Mouse (Mus musculus) hindbrain, embryonic 10.5 days (tissue): ENCODE data around the gene Kcnma1. TPM values are rescaled to one million over a fixed set of nuclear protein-coding genes. Genes with fewer than 3 reads are reported as not detected.

ENCODE experiments used
- DNase-seq: peaks from one replicate; pipeline ENCODE4 v3.0.0-alpha.2; 2017; ENCODE audit warnings: low spot score
- H3K27ac ChIP-seq: fragments of 300-500 bp; sonication (generic); 2 replicates; pipeline ENCODE4 v1.5.1; 2016; ENCODE audit warnings: mild to moderate bottlenecking, moderate library complexity
- H3K27me3 ChIP-seq: fragments of 300-500 bp; sonication (generic); 2 replicates; pipeline ENCODE4 v1.6.1; 2016; ENCODE audit warnings: mild to moderate bottlenecking; ENCODE audit not compliant: poor library complexity, insufficient read depth, severe bottlenecking
- H3K36me3 ChIP-seq: fragments of 300-500 bp; sonication (generic); 2 replicates; pipeline ENCODE4 v1.6.1; 2016; ENCODE audit warnings: mild to moderate bottlenecking, moderate library complexity
- H3K4me1 ChIP-seq: fragments of 300-500 bp; sonication (generic); replicated peaks from 2 replicates; pipeline ENCODE4 v1.6.1; 2016; ENCODE audit warnings: mild to moderate bottlenecking
- H3K4me3 ChIP-seq: fragments of 300-500 bp; sonication (generic); 2 replicates; pipeline ENCODE4 v1.5.1; 2016; ENCODE audit warnings: mild to moderate bottlenecking, moderate library complexity
- H3K9me3 ChIP-seq: fragments of 300-500 bp; sonication (generic); 2 replicates; pipeline ENCODE4 v1.6.1; 2016; ENCODE audit warnings: mild to moderate bottlenecking, moderate library complexity
- WGBS: fragments of 180-500 bp; shearing (Covaris S2); methylation state at CpG from one replicate; pipeline ENCODE4 v1.1.7; 2016; 5-methylcytosine and 5-hydroxymethylcytosine counted together
- polyA plus RNA-seq: library from polyadenylated mRNA; unstranded; fragments of >200 nt; fragmentation: Nextera tagmentation; extraction: Ambion mirVana; gene quantifications from 2 replicates; pipeline ENCODE4 v1.2.1, GENCODE M21; 2016

Gene Kcnma1
- 0.68 and 1.1 TPM in 2 replicates for polyA plus RNA-seq

GRCm38 (mm10) chr14:24014391-24014790 is at the start of gene Kcnma1:
TSS of gene Kcnma1 (minus strand) at chr14:24014491.
- no peak for DNase-seq
- no peak within 1 kb of the TSS for H3K4me3 ChIP-seq
- no peaks in the 10 kb centered on the region for H3K36me3 ChIP-seq
- H3K27me3 ChIP-seq, result no peaks in the 10 kb centered on the region; the same call in 1 of the 2 replicates
- H3K4me1 ChIP-seq, result no peaks in the 10 kb centered on the region
- no peaks in the 10 kb centered on the region for H3K9me3 ChIP-seq
- no peak within 1 kb of the TSS for H3K27ac ChIP-seq
- 49% methylated on average over 3 of the region's 3 CpGs for WGBS

- Histone ChIP-seq H3K36me3 (no peaks in the 10 kb centered on the region), H3K9me3 (no peaks in the 10 kb centered on the region), H3K4me3 (no peak overlapping the region), H3K4me1 (0 out of 2 replicates have a peak, but pooled peaks cover 3% of the 10 kb centered on the region), H3K27me3 (no peaks in the 10 kb centered on the region), H3K27ac (no peak overlapping the region)
- 40% methylated on average over 8 of the region's 8 CpGs for WGBS
- DNase-seq, result peak; percentile 48
Measured at GRCm38 (mm10) chr14:24059747-24060146, 45.5 kb upstream of the Kcnma1 start.

- Histone ChIP-seq H3K27ac (no peak overlapping the region), H3K4me3 (no peak overlapping the region), H3K27me3 (no peaks in the 10 kb centered on the region), H3K9me3 (no peaks in the 10 kb centered on the region), H3K36me3 (no peaks in the 10 kb centered on the region), H3K4me1 (0 out of 2 replicates have a peak, but pooled peaks cover 3% of the 10 kb centered on the region)
- 84% methylated on average over 4 of the region's 4 CpGs for WGBS
- DNase-seq, result no peak
Measured at GRCm38 (mm10) chr14:24059287-24059686, 45.0 kb upstream of the Kcnma1 start.

GRCm38 (mm10) chr14:24051821-24052220 is 37.5 kb upstream of the Kcnma1 start:
- Histone ChIP-seq H3K4me3 (no peak overlapping the region), H3K27ac (no peak overlapping the region), H3K4me1 (no peaks in the 10 kb centered on the region), H3K9me3 (no peaks in the 10 kb centered on the region), H3K36me3 (no peaks in the 10 kb centered on the region), H3K27me3 (no peaks in the 10 kb centered on the region)
- DNase-seq, result no peak
- 81% methylated on average over 2 of the region's 2 CpGs for WGBS

GRCm38 (mm10) chr14:24036609-24037008 is 22.3 kb upstream of the Kcnma1 start:
- H3K9me3 ChIP-seq, result no peaks in the 10 kb centered on the region
- WGBS, result 47% methylated on average over 2 of the region's 2 CpGs
- H3K36me3 ChIP-seq, result no peaks in the 10 kb centered on the region
- H3K27me3 ChIP-seq, result peaks cover 10% of the 10 kb centered on the region; the same call in 1 of the 2 replicates
- no peak for DNase-seq
- no peak overlapping the region for H3K27ac ChIP-seq
- H3K4me3 ChIP-seq, result no peak overlapping the region
- peaks cover 28% of the 10 kb centered on the region for H3K4me1 ChIP-seq

GRCm38 (mm10) chr14:24036208-24036535 is 21.9 kb upstream of the Kcnma1 start:
- Histone ChIP-seq H3K27me3 (peaks cover 10% of the 10 kb centered on the region; the same call in 1 of the 2 replicates), H3K36me3 (no peaks in the 10 kb centered on the region), H3K27ac (no peak overlapping the region), H3K9me3 (no peaks in the 10 kb centered on the region), H3K4me3 (no peak overlapping the region), H3K4me1 (peaks cover 28% of the 10 kb centered on the region)
- DNase-seq, result no peak
- WGBS, result 50% methylated on average over 4 of the region's 4 CpGs

GRCm38 (mm10) chr14:24035486-24036207 is 21.4 kb upstream of the Kcnma1 start:
- H3K4me1 ChIP-seq, result peaks cover 28% of the 10 kb centered on the region
- no peaks in the 10 kb centered on the region for H3K36me3 ChIP-seq
- 26% methylated on average over 11 of the region's 11 CpGs for WGBS
- H3K27me3 ChIP-seq, result peaks cover 10% of the 10 kb centered on the region; the same call in 1 of the 2 replicates
- DNase-seq, result peak; percentile 11
- H3K9me3 ChIP-seq, result no peaks in the 10 kb centered on the region
- H3K27ac ChIP-seq, result no peak overlapping the region
- H3K4me3 ChIP-seq, result no peak overlapping the region

- Histone ChIP-seq H3K36me3 (no peaks in the 10 kb centered on the region), H3K4me1 (peaks cover 28% of the 10 kb centered on the region), H3K4me3 (no peak overlapping the region), H3K27ac (no peak overlapping the region), H3K27me3 (peaks cover 10% of the 10 kb centered on the region; the same call in 1 of the 2 replicates), H3K9me3 (peaks cover 1% of the 10 kb centered on the region; the same call in 1 of the 2 replicates)
- DNase-seq, result no peak
- WGBS, result 92% methylated on average over 7 of the region's 7 CpGs
Measured at GRCm38 (mm10) chr14:24032876-24033389, 18.6 kb upstream of the Kcnma1 start.

GRCm38 (mm10) chr14:24032201-24032600 is 17.9 kb upstream of the Kcnma1 start:
- Histone ChIP-seq H3K4me1 (peaks cover 28% of the 10 kb centered on the region), H3K4me3 (no peak overlapping the region), H3K36me3 (no peaks in the 10 kb centered on the region), H3K27me3 (peaks cover 10% of the 10 kb centered on the region; the same call in 1 of the 2 replicates), H3K9me3 (peaks cover 6% of the 10 kb centered on the region; the same call in 1 of the 2 replicates), H3K27ac (no peak overlapping the region)
- 72% methylated on average over 3 of the region's 3 CpGs for WGBS
- DNase-seq, result no peak

- DNase-seq, result no peak
- no peaks in the 10 kb centered on the region for H3K36me3 ChIP-seq
- no peaks in the 10 kb centered on the region for H3K9me3 ChIP-seq
- no peaks in the 10 kb centered on the region for H3K27me3 ChIP-seq
- H3K4me1 ChIP-seq, result peaks cover 6% of the 10 kb centered on the region; the same call in 1 of the 2 replicates
- H3K4me3 ChIP-seq, result no peak overlapping the region
- H3K27ac ChIP-seq, result no peak overlapping the region
- 88% methylated on average over 4 of the region's 4 CpGs for WGBS
Measured at GRCm38 (mm10) chr14:24020718-24021117, 6.4 kb upstream of the Kcnma1 start.

GRCm38 (mm10) chr14:24009978-24010377 is 4.3 kb downstream of the Kcnma1 start:
- DNase-seq, result no peak
- H3K4me1 ChIP-seq, result peaks cover 4% of the 10 kb centered on the region
- peaks cover 29% of the 10 kb centered on the region for H3K27me3 ChIP-seq
- no peaks in the 10 kb centered on the region for H3K9me3 ChIP-seq
- no peak overlapping the region for H3K4me3 ChIP-seq
- no peaks in the 10 kb centered on the region for H3K36me3 ChIP-seq
- H3K27ac ChIP-seq, result no peak overlapping the region
- WGBS, result 81% methylated on average over 1 of the region's 1 CpGs

GRCm38 (mm10) chr14:24008252-24008651 is 6.0 kb downstream of the Kcnma1 start:
- peaks cover 14% of the 10 kb centered on the region for H3K4me1 ChIP-seq
- DNase-seq, result peak; percentile 79
- H3K27ac ChIP-seq, result no peak overlapping the region
- no peaks in the 10 kb centered on the region for H3K36me3 ChIP-seq
- H3K4me3 ChIP-seq, result no peak overlapping the region
- WGBS, result 12% methylated on average over 7 of the region's 7 CpGs
- peaks cover 47% of the 10 kb centered on the region for H3K27me3 ChIP-seq
- H3K9me3 ChIP-seq, result no peaks in the 10 kb centered on the region

GRCm38 (mm10) chr14:24006276-24006675 is 8.0 kb downstream of the Kcnma1 start:
- WGBS, result 63% methylated on average over 2 of the region's 2 CpGs
- H3K27ac ChIP-seq, result no peak overlapping the region
- peaks cover 15% of the 10 kb centered on the region for H3K4me1 ChIP-seq
- DNase-seq, result no peak
- no peaks in the 10 kb centered on the region for H3K9me3 ChIP-seq
- H3K4me3 ChIP-seq, result no peak overlapping the region
- H3K27me3 ChIP-seq, result peaks cover 65% of the 10 kb centered on the region
- no peaks in the 10 kb centered on the region for H3K36me3 ChIP-seq
